Mouse (Mus musculus) adrenal gland, adult 2 months (tissue): ENCODE measurements around the gene Gm9758. TPM values are rescaled to one million over a fixed set of nuclear protein-coding genes. Genes with fewer than 3 reads are reported as not detected.
"Not testable (repeated sequence)": the region's sequence is repeated elsewhere in the genome, so short reads cannot be mapped to it uniquely, and the experiment has no call there.

Source experiments
- DNase-seq: peaks from one replicate; pipeline ENCODE4 v3.0.0; 2021
- long read RNA-seq: library from polyadenylated mRNA; stranded (forward); transcript quantifications from one replicate; pipeline ENCODE4 v2.0.0, GENCODE M21; 2021
- polyA plus RNA-seq: library from polyadenylated mRNA; depleted of rRNA; stranded (reverse); fragments of >200 nt; gene quantifications from 2 replicates; pipeline ENCODE4 v1.2.3, GENCODE M21; 2012; rRNA removed
- total RNA-seq, 2 experiments: library from RNA; stranded (reverse); gene quantifications; 2 replicates each; pipeline ENCODE4 v1.2.3; 2021

Gm9758 gene
- total RNA-seq (not detected), polyA plus RNA-seq (not detected in 2 replicates)
- long read RNA-seq = 0 reads

DNA sequence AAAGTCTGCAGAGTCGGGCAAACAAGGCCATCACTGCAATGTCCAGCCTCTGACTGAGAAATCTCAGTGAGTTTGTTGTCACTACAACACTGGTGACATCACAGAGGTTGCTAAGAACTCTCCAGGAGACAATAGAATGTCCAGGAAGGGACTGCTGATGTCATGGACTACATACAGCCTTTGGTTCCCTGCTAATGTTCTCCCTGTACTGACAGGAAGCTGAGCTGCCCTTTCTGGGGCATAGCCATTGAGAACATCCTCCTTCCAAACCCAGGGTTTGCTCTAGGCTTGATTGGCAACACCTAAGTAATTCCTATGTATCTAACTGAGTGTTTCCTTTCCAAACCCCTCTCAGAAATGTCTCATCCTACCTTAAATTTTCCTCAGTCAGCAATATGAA is at the start of gene Gm9758:
Gm9758 (minus strand) TSS at position 101 of the 400 bp plus-strand sequence.
- not testable (repeated sequence) for DNase-seq

DNA sequence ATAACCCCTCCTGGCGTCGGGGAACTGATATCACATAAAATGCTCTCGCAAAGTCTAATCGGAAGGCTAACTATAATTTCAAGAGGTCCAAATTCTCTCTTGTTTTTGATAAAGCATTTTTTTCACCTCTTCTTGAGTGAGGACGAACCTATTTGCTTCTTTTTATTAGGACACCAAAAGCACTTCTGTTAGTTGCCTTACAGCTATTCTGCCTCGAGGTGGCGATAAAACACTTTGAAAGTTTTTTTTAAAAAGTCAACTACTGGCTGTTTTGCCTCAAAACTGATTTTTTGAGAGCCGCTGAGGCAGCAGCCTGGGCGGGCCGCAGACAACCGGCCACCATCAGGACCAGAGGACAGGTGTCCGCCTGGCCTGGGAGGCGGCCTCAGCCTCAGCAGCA is 49.1 kb upstream of the Gm9758 start:
- not testable (repeated sequence) for DNase-seq

DNA sequence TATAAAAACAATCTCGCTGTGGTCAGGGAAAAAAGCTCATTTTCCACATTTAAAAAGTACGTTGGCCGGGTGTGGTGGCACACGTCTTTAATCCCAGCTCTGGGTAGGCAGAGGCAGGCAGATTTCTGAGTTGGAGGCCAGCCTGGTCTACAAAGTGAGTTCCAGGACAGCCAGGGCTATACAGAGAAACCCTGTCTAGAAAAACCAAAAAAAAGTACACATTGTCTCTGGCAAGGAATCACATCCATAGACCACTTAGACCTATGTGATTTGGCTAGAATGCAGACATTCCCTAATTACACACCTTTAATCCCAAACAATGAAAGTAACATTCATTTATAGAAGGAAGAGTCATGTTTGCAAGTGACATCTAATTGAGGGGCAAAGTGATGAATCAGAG is 46.8 kb upstream of the Gm9758 start:
- not testable (repeated sequence) for DNase-seq

DNA sequence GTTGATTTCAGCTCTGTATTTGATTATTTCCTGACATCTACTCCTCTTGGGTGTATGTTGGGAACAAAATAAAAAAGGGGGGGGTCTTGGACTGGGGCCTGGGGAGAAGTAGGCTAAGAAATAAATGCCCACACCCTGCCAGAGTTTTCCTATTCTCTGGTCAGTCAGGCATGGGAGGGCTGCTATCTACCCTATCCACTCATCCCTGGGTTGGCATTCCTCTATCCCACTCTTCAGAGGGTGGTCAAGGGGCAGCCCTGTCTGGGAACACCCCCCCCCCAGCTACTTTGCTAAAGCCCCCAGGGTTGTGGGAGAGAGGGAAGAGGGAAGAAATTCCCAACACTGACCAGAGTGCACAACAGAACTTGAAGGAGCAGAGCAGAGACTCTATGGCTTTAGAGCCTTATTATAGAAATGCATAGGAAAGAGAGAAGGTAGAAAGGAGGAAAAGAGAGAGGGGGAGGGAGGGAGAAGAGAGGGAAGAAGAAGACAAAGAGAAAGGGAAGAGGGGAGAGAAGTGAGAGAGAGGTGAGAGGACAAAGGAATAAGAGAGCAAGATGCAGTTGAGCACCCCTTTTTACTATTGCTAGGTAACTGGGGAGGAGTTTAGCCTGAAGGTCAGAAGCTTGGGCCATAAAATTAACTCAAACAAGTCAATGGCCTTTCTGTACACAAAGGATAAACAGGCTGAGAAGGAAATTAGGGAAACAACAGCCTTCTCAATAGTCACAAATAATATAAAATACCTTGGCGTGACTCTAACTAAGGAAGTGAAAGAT is 41.4 kb upstream of the Gm9758 start:
- not testable (repeated sequence) for DNase-seq

DNA sequence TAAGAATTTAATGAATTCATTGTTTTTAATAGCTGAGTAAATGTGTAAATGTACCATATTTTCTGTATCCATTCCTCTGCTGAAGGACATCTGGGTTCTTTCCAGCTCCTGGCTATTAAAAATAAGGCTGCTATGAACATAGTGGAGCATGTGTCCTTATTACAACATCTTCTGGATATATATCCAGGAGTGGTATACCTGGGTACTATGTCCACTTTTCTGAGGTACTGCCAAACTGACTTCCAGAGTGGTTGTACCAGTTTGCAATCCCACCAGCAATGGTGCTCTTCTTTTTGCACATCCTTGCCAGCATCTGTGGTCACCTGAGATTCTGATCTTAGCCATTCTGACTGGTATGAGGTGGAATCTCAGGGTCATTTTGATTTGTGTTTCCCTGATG is 38.9 kb upstream of the Gm9758 start:
- DNase-seq = not testable (repeated sequence)

DNA sequence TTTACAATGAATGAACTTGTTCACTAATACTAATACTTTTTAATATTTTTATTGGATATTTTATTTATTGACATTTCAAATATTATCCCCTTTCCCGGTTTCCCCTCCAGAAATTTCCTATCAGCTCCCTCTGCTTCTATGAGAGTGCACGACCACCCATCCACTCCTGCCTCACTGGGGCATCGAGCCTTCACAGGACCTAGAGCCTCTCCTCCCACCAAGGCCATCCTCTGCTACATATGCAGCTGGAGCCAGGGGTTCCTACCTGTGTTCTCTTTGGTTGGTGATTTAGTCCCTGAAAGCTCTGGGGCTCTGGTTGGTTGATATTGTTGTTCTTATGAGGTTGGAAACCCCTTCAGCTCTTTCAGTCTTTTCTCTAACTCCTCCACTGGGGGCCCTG is 38.0 kb upstream of the Gm9758 start:
- not testable (repeated sequence) for DNase-seq

DNA sequence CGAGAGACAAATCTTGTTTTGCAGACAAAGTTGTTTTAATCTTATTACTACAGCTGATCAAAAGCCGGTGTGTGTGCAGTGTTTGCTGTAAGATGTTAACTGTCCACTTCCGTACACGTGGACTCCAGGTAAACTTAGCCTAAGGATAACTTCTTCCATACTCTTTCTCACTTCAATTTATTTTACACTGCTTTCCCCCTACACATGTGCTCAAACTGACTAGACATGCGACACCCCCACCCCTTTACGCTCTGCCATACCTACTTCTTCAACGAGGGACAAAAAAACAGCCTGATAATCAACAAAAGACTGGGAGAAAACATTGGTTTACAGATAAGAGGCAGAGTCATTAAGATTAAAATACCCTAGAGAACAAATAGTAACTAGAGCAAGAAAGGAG is 37.1 kb upstream of the Gm9758 start:
- DNase-seq = not testable (repeated sequence)

DNA sequence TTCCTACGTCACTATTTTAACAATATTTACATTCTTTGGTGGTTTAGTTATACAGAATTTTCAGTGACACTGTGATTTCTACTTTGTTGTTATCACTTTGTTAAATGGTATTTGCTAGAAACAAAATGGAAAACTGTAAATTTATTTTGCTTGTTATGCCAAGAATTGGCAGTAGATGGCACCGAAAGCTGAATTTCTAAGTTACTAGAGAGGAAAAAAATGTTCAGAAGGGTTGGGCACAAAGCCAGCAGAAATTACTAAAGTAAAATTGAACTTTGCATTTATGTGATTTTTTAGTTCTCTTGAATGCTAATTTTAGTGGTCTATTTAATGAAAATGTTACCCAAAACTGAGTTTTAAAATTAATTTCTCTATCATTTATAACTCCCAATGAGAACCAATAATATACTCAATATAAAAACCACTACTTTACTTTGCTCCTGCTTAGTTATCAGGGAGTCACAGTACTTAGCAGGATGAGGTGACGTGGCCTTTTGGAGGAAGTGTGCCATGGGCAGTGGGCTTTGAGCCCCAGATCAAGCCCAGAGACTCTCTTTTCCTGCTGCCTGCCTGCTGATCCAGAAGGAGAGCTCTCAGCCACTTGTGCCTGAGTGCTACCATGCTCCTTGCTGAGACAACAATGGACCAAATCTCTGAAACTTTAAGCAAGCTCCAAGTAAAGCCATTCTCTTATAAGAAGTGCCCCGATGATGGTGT is 32.9 kb upstream of the Gm9758 start:
- not testable (repeated sequence) for DNase-seq

DNA sequence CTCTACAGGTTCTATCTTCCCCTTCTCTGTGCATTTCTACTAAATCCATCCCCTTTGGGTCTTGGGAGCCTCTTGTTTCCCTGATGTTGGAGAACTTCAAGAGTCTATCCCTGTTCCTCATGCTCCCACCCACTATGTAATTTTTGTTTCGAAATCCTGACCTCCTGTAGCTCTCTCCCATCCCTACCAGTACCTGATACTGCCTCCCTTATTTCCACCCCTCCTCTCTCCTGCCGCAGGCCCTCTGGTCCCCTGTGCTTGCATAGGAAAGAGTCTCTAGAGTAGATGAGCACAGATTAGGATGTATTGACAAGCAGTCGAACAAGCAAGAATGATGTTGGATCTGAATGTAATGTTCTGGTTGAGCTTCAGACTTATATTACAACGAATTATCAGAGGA is 30.8 kb upstream of the Gm9758 start:
- not testable (repeated sequence) for DNase-seq

DNA sequence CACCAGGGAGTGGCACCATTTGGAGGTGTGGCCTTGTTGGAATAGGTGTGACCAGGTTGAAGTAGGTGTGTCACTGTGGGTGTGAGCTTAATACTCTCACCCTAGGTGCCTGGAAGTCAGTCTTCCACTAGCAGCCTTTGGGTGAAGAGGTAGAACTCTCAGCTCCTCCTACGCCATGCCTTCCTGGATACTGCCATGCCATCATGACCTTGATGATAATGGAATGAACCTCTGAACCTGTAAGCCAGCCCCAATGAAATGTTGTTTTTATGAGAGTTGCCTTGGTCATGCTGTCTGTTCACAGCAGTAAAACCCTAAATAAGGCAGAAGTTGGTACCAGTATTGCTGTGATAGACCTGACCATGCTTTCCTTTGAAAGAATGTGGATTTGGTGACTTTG is 26.3 kb upstream of the Gm9758 start:
- not testable (repeated sequence) for DNase-seq

DNA sequence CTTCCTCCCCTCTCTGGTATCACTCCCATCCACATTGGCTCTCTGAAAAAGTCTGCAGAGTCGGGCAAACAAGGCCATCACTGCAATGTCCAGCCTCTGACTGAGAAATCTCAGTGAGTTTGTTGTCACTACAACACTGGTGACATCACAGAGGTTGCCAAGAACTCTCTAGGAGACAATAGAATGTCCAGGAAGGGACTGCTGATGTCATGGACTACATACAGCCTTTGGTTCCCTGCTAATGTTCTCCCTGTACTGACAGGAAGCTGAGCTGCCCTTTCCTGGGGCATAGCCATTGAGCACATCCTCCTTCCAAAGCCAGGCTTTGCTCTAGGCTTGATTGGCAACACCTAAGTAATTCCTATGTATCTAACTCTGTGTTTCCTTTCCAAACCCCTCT is 23.6 kb upstream of the Gm9758 start, which contains the start of gene Speer4e:
Speer4e (minus strand) TSS at position 101 of the 400 bp plus-strand sequence.
- DNase-seq = not testable (repeated sequence)

DNA sequence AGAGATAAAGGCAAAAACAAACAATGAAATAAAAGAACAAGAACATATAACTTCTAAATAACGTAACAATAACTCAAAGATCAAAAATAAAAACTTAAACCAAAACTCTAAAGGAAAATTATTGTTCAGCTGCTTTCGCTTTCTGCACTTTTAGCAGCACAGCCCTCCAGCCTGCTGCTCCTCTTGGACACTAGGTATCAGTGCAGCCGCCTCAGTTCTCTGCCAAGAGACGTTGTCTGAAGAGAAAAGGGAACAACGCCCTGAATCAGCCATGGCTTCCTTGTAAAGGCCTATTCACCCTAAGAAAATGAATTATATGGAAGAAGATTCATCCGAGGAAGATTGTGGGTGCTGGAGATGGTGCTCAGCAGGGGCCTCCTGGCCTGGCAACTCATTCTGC is 19.0 kb upstream of the Gm9758 start:
- not testable (repeated sequence) for DNase-seq

DNA sequence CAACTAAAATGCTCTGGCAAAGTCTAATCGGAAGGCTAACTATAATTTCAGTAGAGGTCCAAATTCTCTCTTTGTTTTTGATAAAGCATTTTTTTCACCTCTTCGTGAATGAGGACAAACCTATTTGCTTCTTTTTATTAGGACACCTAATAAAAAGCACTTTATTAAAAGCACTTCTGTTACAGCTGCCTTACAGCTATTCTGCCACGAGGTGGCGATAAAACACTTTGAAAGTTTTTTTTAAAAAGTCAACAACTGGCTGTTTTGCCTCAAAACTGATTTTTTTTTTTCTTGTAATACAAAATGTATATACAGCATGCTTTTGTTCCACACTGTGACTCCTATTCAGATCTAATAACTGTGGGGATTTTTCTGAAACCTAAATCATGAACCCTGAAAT is 12.3 kb upstream of the Gm9758 start:
- not testable (repeated sequence) for DNase-seq

DNA sequence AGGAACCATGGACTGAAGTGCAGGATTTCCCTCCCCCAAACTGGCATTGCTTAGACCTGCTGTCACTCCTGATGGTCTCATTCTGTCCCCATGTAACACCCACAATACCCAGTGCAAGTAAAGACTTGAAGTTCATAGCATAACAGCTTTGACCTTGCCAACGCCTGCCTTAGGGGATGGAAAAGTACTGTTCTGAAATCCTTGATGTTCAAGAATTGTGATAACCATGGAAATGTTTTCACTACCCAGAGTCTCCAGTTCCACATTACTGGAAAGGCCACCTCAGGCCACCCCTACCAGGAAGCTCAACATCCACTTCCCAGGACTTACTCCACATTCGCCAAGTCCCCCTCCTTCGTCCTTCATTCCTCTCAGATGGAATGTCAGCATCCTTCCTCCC is 338 bp downstream of the Gm9758 start:
- DNase-seq = peak; percentile 8

DNA sequence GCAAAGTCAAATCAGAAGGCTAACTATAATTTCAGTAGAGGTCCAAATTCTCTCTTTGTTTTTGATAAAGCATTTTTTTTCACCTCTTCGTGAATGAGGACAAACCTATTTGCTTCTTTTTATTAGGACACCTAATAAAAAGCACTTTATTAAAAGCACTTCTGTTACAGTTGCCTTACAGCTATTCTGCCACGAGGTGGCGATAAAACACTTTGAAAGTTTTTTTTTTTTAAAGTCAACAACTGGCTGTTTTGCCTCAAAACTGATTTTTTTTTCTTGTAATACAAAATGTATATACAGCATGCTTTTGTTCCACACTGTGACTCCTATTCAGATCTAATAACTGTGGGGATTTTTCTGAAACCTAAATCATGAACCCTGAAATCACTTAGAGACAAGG is 11.2 kb downstream of the Gm9758 start:
- not testable (repeated sequence) for DNase-seq

DNA sequence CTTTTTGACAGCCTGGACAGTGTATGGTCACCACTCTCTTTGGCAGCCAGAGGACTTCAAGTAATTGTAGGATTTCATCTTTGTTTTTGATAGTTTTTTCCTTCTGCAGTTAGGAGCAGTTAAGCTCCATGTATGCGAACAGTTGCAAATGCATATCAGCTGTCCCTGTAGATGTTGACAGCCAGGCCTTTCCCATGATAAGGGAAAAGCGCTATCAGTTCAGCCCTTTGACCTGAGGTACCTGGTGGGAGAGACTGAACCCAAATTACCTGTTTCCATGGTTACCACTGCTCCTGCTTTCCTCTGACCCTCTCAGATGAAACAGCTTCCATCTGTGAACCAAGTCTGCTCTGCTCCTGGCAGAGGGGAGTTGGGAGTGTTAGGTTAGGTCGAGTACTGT is 22.5 kb downstream of the Gm9758 start:
- no peak for DNase-seq

DNA sequence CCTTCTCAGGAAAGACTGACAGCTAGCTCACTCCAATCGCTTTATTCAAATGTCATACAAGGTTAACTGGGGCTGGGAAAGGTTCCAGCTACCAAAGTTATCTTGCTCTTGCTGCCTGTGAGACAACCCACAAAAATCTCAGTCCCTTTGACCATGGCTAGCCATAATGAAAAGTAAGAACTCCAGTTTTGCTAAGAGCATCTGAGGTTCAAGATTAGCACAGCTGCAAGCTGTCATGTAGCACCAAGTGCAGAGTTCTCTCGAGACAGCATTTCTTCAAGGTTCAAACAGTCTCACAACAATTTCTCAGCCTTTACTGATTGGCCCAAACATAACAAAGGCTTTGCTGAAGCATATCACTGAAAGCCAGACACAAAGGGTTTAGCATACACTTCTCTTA is 29.4 kb downstream of the Gm9758 start:
- DNase-seq = not testable (repeated sequence)

Other genes with a start within 250 kb of the Gm9758 start
- not detected for gene Speer4e, start 23.5 kb upstream of the Gm9758 start, total RNA-seq
- gene Speer4e, start 23.5 kb upstream of the Gm9758 start, polyA plus RNA-seq = not detected in 2 replicates
- gene Gm10354, start 64.0 kb upstream of the Gm9758 start, total RNA-seq = not detected
- gene Gm10354, start 64.0 kb upstream of the Gm9758 start, polyA plus RNA-seq = not detected in 2 replicates
- not detected for gene Gm17019, start 118.1 kb upstream of the Gm9758 start, total RNA-seq
- not detected in 2 replicates for gene Gm17019, start 118.1 kb upstream of the Gm9758 start, polyA plus RNA-seq